Mouse (Mus musculus): Measurements from ENCODE around the gene Cd79b. TPM values are rescaled to one million over a fixed set of nuclear protein-coding genes. Genes with fewer than 3 reads are reported as not detected.

Gene Cd79b
- total and polyA plus RNA-seq, 2 experiments from 2014 or later: 0.63 to 1.7 TPM

DNA sequence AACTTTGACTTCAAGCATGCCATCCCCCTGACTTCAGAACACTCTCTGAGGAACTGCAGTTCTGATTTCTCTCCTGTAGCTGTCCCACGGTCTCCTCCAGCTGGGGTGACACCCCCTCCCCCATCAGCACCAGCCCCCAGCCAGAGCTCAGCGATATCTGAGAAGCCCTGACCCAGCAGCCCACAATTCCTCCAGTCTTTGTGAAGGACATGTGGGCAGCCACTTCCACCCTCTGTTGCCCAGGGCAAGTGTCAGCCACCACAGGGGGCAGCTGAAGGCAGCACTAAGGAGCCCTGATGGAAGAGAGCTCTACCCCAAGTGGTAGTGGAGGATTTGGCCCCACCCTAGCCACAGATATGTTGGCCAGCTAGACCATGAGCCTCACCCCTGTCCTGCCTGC is 19.5 kb upstream of the Cd79b start:
- H3K9me3 ChIP-seq (ENCODE audit: low read length): no peaks in the 10 kb centered on the region
- H3K4me3 ChIP-seq (ENCODE audit: low read length): no peak overlapping the region
- ATAC-seq: 0 out of 2 replicates have a peak, but pooled peaks have one; percentile 7
- H3K27me3 ChIP-seq (ENCODE audit: insufficient read depth, low read length): no peaks in the 10 kb centered on the region
- no peak overlapping the region for H3K9ac ChIP-seq (replicated peaks; ENCODE audit: low read length)
- DNase-seq (ENCODE audit: low spot score): no peak
- no peak overlapping the region for H3K4me2 ChIP-seq (ENCODE audit: low read depth, low read length)
- no peak overlapping the region for H3K27ac ChIP-seq
- 13% methylated on average over 2 of the region's 2 CpGs for WGBS
- H3K36me3 ChIP-seq (ENCODE audit: insufficient read depth, low read length): no peaks in the 10 kb centered on the region
- no peak for TF ChIP-seq CTCF (IDR thresholded peaks at IDR 0.05; ENCODE audit: low read depth)
- no peaks in the 10 kb centered on the region for H3K4me1 ChIP-seq (ENCODE audit: insufficient read depth, low read length)

DNA sequence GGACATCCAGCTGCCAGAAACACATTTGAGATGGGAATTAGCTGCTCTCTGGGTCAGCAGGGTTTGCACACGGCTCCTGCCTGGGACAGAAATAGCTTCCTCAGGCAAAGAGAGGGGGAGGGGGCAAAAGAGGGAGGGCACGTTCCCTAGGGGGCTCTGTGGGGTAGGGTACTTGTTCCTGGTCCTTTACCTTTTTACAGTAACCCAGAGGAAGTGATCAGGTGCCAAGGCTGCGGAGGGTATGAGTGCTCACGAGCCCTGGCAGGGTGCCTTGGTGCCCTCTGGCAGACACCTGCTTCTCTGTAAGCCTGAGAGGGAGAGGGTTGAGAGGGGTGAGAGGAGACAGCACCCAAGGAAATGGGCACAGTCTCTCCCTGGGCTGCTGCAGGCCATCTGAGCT is 17.9 kb upstream of the Cd79b start:
- no peak overlapping the region for H3K4me3 ChIP-seq (ENCODE audit: low read length)
- H3K4me2 ChIP-seq (ENCODE audit: low read depth, low read length): no peak overlapping the region
- no peak overlapping the region for H3K9ac ChIP-seq (replicated peaks; ENCODE audit: low read length)
- TF ChIP-seq CTCF (IDR thresholded peaks at IDR 0.05; ENCODE audit: low read depth): no peak
- no peak overlapping the region for H3K27ac ChIP-seq
- DNase-seq (ENCODE audit: low spot score) (no peak), ATAC-seq (no peak)
- no peaks in the 10 kb centered on the region for H3K27me3 ChIP-seq (ENCODE audit: insufficient read depth, low read length)
- no peaks in the 10 kb centered on the region for H3K36me3 ChIP-seq (ENCODE audit: insufficient read depth, low read length)
- WGBS: 41% methylated on average over 4 of the region's 4 CpGs
- H3K4me1 ChIP-seq (ENCODE audit: insufficient read depth, low read length): no peaks in the 10 kb centered on the region
- H3K9me3 ChIP-seq (ENCODE audit: low read length): no peaks in the 10 kb centered on the region

DNA sequence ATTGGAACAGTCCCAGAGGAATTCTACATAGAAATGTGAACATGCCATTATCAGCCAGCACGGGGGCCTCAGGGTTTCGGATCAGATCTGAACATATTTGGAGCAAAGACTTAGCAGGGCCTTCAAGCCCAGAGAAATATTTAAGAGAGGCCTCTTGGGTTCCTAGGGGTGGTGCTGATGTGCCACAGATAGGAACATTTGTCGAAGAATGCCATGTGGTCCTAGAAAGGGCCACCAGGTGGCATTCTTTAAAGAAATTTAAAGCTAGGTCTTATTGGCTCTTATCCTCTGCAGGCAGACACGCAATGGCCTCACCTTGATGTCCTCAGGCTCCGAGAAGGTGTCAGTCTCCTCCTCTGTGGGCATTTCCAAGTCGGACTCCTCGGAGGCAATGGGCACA is 15.1 kb upstream of the Cd79b start:
- DNase-seq (ENCODE audit: low spot score): peak; percentile 74
- peak; percentile 70 for TF ChIP-seq CTCF (IDR thresholded peaks at IDR 0.05; ENCODE audit: low read depth)
- ATAC-seq: 0 out of 2 replicates have a peak, but pooled peaks have one; percentile 22

DNA sequence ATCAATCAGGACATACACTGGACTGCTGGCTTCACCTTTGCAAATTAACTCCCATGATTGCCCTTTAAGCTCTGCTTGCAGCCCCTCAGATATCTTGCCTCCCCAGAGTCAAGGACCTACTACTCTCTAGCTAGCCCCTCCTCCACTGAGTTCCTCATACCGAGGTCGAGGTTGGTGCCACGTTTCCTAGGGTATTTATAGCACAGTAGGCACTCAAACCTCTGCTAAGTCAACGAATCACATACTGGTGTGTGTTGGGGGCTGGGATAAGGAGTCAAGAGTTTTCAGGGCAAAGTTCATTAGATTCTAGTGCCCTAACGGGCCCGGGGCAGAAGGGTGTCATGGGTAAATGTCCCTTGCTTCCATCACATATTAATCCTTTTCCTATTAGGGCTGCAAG is 14.6 kb upstream of the Cd79b start:
- H3K4me2 ChIP-seq (ENCODE audit: low read depth, low read length): no peak overlapping the region
- no peak for TF ChIP-seq CTCF (IDR thresholded peaks at IDR 0.05; ENCODE audit: low read depth)
- H3K4me1 ChIP-seq (ENCODE audit: insufficient read depth, low read length): no peaks in the 10 kb centered on the region
- no peaks in the 10 kb centered on the region for H3K27me3 ChIP-seq (ENCODE audit: insufficient read depth, low read length)
- no peak for DNase-seq (ENCODE audit: low spot score)
- H3K36me3 ChIP-seq (ENCODE audit: insufficient read depth, low read length): no peaks in the 10 kb centered on the region
- ATAC-seq: no peak
- no peak overlapping the region for H3K4me3 ChIP-seq (ENCODE audit: low read length)
- no peaks in the 10 kb centered on the region for H3K9me3 ChIP-seq (ENCODE audit: low read length)
- no peak overlapping the region for H3K27ac ChIP-seq
- H3K9ac ChIP-seq (replicated peaks; ENCODE audit: low read length): no peak overlapping the region
- WGBS: 76% methylated on average over 6 of the region's 6 CpGs

More for the DNA sequence above, 15.1 kb upstream of the Cd79b start:
- no peaks in the 10 kb centered on the region for H3K27me3 ChIP-seq (ENCODE audit: insufficient read depth, low read length)
- H3K4me3 ChIP-seq (ENCODE audit: low read length): no peak overlapping the region
- no peaks in the 10 kb centered on the region for H3K4me1 ChIP-seq (ENCODE audit: insufficient read depth, low read length)
- H3K9me3 ChIP-seq (ENCODE audit: low read length): no peaks in the 10 kb centered on the region
- WGBS: 65% methylated on average over 7 of the region's 7 CpGs
- no peaks in the 10 kb centered on the region for H3K36me3 ChIP-seq (ENCODE audit: insufficient read depth, low read length)
- H3K9ac ChIP-seq (replicated peaks; ENCODE audit: low read length): no peak overlapping the region
- H3K27ac ChIP-seq: no peak overlapping the region
- H3K4me2 ChIP-seq (ENCODE audit: low read depth, low read length): no peak overlapping the region

DNA sequence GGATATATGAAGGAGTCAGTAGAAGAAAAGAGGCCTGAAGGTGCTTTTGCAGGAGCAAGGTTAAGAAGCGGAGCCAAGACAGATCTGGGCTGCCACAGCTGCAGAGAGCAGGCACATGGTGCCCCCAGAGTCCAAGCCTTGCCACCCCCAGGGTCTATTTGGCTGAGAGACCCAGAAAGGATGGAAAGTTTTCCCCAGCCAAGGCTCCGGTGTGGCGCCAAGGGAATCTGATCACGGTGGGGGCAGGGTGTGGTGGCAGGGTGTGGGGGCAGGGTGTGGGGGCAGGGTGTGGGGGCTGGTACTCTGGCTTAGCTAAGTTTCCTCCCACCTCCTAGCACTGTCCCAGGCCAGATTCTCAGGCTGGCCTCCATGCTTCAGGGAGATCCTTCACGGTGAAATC is 14.0 kb upstream of the Cd79b start:
- Histone ChIP-seq H3K27ac (no peak overlapping the region), H3K4me3 (ENCODE audit: low read length) (no peak overlapping the region), H3K4me1 (ENCODE audit: insufficient read depth, low read length) (no peaks in the 10 kb centered on the region), H3K9ac (replicated peaks; ENCODE audit: low read length) (no peak overlapping the region), H3K36me3 (ENCODE audit: insufficient read depth, low read length) (no peaks in the 10 kb centered on the region), H3K27me3 (ENCODE audit: insufficient read depth, low read length) (no peaks in the 10 kb centered on the region), H3K4me2 (ENCODE audit: low read depth, low read length) (no peak overlapping the region), H3K9me3 (ENCODE audit: low read length) (no peaks in the 10 kb centered on the region)
- 73% methylated on average over 5 of the region's 5 CpGs for WGBS
- no peak for TF ChIP-seq CTCF (IDR thresholded peaks at IDR 0.05; ENCODE audit: low read depth)
- ATAC-seq (no peak), DNase-seq (ENCODE audit: low spot score) (no peak)

DNA sequence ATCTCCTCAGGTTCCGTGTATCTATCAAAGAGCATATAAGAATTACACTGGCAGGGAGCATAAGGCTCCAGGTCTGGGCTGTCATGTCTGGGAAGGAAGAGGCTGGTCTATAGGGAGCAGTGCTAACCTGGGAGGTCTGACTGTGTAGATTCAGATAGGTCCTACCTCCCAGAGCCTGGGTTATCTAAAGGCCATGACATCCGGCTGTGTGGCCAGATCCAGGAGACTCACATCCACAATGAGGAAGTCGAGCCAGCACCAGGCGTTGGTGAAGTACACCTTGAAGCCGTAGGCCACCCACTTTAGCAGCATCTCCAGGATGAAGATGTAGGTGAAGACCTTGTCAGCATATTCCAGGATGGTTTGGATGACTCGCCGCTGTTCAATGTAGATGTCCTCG is 11.9 kb upstream of the Cd79b start:
- WGBS: 86% methylated on average over 8 of the region's 8 CpGs
- ATAC-seq (no peak), DNase-seq (ENCODE audit: low spot score) (no peak)
- no peak overlapping the region for H3K27ac ChIP-seq
- H3K9ac ChIP-seq (replicated peaks; ENCODE audit: low read length): no peak overlapping the region
- no peak overlapping the region for H3K4me3 ChIP-seq (ENCODE audit: low read length)
- no peaks in the 10 kb centered on the region for H3K27me3 ChIP-seq (ENCODE audit: insufficient read depth, low read length)
- H3K36me3 ChIP-seq (ENCODE audit: insufficient read depth, low read length): no peaks in the 10 kb centered on the region
- no peak for TF ChIP-seq CTCF (IDR thresholded peaks at IDR 0.05; ENCODE audit: low read depth)
- no peak overlapping the region for H3K4me2 ChIP-seq (ENCODE audit: low read depth, low read length)
- no peaks in the 10 kb centered on the region for H3K4me1 ChIP-seq (ENCODE audit: insufficient read depth, low read length)
- H3K9me3 ChIP-seq (ENCODE audit: low read length): no peaks in the 10 kb centered on the region

DNA sequence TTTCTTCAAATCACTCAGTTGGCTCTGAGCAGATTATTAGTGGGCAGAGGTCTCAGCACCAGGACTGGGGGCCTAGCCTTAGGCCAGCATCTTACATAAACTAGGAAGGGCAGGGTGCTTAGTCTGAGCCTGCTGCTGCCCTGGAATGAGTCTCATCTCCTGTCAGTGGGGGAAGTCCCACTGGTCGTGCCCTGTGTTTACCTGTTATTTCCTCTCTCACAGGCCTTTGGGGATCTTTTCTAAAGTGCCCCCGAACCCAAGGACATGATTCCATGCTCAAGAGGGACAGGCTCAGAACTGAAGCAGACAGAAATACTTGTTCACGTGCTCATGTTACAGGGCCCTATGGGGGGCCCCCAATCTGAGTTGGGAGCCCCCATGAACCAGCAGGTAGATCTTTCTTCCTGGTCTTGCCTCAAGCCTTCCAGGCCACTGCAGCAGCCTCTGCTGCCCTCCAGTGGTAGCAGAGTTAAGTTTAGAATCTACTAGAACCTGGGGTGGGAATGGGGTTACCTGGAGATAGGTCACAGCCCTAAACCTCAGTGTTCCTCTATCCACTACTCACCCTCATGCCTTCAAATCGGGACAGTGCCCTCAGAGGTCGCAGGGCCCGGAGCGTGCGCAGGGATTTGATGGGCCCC is 11.1 kb upstream of the Cd79b start:
- Histone ChIP-seq H3K36me3 (ENCODE audit: insufficient read depth, low read length) (no peaks in the 10 kb centered on the region), H3K9ac (replicated peaks; ENCODE audit: low read length) (no peak overlapping the region), H3K4me2 (ENCODE audit: low read depth, low read length) (no peak overlapping the region), H3K27me3 (ENCODE audit: insufficient read depth, low read length) (no peaks in the 10 kb centered on the region), H3K27ac (no peak overlapping the region), H3K4me3 (ENCODE audit: low read length) (no peak overlapping the region), H3K4me1 (ENCODE audit: insufficient read depth, low read length) (no peaks in the 10 kb centered on the region), H3K9me3 (ENCODE audit: low read length) (no peaks in the 10 kb centered on the region)
- peak; percentile 22; the same call in 1 of the 2 replicates for ATAC-seq
- peak; percentile 77 for DNase-seq (ENCODE audit: low spot score)
- TF ChIP-seq CTCF (IDR thresholded peaks at IDR 0.05; ENCODE audit: low read depth): peak; percentile 78
- WGBS: 72% methylated on average over 8 of the region's 8 CpGs
